Mouse (Mus musculus): ENCODE data around the gene Gldc. TPM values are rescaled to one million over a fixed set of nuclear protein-coding genes. Genes with fewer than 3 reads are reported as not detected.

The Gldc gene
- polyA plus RNA-seq, 1 experiment from 2014 or later, result 5.0 TPM

DNA sequence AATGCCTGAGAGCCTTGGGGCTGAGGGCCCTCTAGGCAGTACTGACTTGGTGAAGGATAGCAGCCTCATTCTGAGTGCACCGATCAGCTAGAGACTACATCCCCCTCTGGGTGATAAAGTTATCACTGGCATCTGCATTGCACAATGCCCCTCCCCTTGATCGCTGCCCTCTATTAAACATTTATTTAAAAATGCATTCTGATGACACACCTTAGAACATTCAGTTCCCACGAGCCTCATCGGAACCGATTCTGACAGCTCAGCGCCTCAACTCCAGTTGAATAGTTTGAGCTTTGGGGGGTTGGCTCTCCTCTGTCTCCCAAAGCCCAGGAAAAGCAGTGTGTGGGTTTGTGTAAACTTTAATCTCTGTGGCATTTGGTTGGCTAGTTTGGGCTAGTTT lies 4.9 kb downstream of the Gldc start:
- Histone ChIP-seq H3K9ac (ENCODE audit: low read depth, low read length) (no peak overlapping the region), H3K4me1 (ENCODE audit: control insufficient read depth, insufficient read depth, low read length) (no peaks in the 10 kb centered on the region), H3K9me3 (replicated peaks; ENCODE audit: control insufficient read depth, low read length) (no peaks in the 10 kb centered on the region), H3K27ac (ENCODE audit: low read depth, low read length) (no peak overlapping the region), H3K4me3 (ENCODE audit: low read depth, low read length) (no peak overlapping the region), H3K27me3 (ENCODE audit: control insufficient read depth, insufficient read depth, low read length) (peaks cover 8% of the 10 kb centered on the region; the same call in 1 of the 2 replicates), H3K4me2 (no peak overlapping the region), H3K36me3 (ENCODE audit: control insufficient read depth, insufficient read depth, low read length) (no peaks in the 10 kb centered on the region)
- WGBS (ENCODE audit: insufficient replicate concordance), result 83% methylated on average over 6 of the region's 6 CpGs
- no peak for ATAC-seq (replicated peaks; ENCODE audit: insufficient number of reproducible peaks, low FRiP score, low TSS enrichment)

DNA sequence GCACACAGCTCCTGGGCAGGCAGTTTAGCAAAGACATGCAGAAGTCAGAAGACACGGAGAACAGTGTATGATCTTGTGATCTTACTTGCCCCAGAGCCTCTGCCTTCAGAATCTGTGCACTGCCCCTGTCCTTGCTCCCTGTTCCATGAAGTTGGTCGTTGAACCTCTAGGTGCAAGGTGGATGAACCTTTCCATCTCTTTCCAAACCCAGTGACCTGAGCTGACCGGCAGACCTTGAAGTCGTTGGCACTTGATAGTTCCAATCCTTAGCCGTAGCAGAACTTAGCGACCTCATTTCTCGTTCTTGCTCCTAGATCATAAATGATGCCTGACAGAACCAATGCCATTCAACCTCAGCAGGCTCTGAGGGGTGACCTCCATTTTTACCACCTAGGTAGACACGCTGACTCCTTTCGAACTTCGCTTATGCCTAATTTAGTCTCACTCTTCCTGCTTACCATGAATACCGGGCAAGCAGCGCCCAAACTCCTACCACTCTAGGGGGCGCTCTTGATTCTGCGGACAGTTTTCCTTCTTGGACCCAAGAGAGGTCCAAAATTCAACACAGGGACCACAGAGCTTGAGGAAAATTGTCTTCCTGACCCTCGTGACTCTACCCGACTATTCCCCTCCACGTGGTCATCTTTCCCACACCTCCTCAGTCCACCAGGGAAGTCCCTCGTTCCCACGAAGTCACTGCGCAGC lies 8.3 kb downstream of the Gldc start:
- Histone ChIP-seq H3K36me3 (ENCODE audit: control insufficient read depth, insufficient read depth, low read length) (no peaks in the 10 kb centered on the region), H3K27me3 (ENCODE audit: control insufficient read depth, insufficient read depth, low read length) (no peaks in the 10 kb centered on the region), H3K9me3 (replicated peaks; ENCODE audit: control insufficient read depth, low read length) (no peaks in the 10 kb centered on the region), H3K9ac (ENCODE audit: low read depth, low read length) (no peak overlapping the region), H3K27ac (ENCODE audit: low read depth, low read length) (no peak overlapping the region), H3K4me3 (ENCODE audit: low read depth, low read length) (no peak overlapping the region), H3K4me2 (no peak overlapping the region), H3K4me1 (ENCODE audit: control insufficient read depth, insufficient read depth, low read length) (no peaks in the 10 kb centered on the region)
- ATAC-seq (replicated peaks; ENCODE audit: insufficient number of reproducible peaks, low FRiP score, low TSS enrichment), result no peak
- WGBS (ENCODE audit: insufficient replicate concordance), result 85% methylated on average over 20 of the region's 20 CpGs

GRCm38 (mm10) chr19:30164228-30164627 lies 11.0 kb downstream of the Gldc start:
- H3K27ac ChIP-seq (ENCODE audit: low read depth, low read length), result no peak overlapping the region
- no peak overlapping the region for H3K4me3 ChIP-seq (ENCODE audit: low read depth, low read length)
- no peaks in the 10 kb centered on the region for H3K27me3 ChIP-seq (ENCODE audit: control insufficient read depth, insufficient read depth, low read length)
- H3K4me1 ChIP-seq (ENCODE audit: control insufficient read depth, insufficient read depth, low read length), result no peaks in the 10 kb centered on the region
- H3K4me2 ChIP-seq, result no peak overlapping the region
- H3K36me3 ChIP-seq (ENCODE audit: control insufficient read depth, insufficient read depth, low read length), result no peaks in the 10 kb centered on the region
- H3K9ac ChIP-seq (ENCODE audit: low read depth, low read length), result no peak overlapping the region
- no peaks in the 10 kb centered on the region for H3K9me3 ChIP-seq (replicated peaks; ENCODE audit: control insufficient read depth, low read length)
- no peak for ATAC-seq (replicated peaks; ENCODE audit: insufficient number of reproducible peaks, low FRiP score, low TSS enrichment)
- WGBS (ENCODE audit: insufficient replicate concordance), result 84% methylated on average over 2 of the region's 2 CpGs

- 81% methylated on average over 5 of the region's 5 CpGs for WGBS (ENCODE audit: insufficient replicate concordance)
- no peak overlapping the region for H3K4me3 ChIP-seq (ENCODE audit: low read depth, low read length)
- no peak for ATAC-seq (replicated peaks; ENCODE audit: insufficient number of reproducible peaks, low FRiP score, low TSS enrichment)
Measured at GRCm38 (mm10) chr19:30162808-30163207, 12.4 kb downstream of the Gldc start.

DNA sequence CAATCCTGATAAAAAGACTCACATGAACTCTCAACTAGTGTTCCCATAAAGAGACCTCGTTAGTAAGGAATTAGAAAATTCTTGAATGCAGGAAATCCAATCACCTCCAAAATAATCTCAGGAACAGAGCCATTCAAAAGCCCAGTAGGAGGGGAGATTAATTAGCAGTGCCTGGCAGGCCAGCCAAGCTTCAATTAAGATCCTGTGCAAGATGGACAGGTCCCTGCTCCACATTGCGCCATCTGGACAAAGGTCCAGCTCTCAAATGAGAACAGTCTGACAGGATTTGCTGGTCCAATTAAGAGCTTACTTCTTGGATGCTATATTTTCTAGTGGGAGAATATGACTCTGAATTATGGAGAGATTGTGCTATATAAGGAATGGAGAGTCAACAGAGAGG lies 15.2 kb downstream of the Gldc start:
- Histone ChIP-seq H3K4me3 (ENCODE audit: low read depth, low read length) (no peak overlapping the region), H3K4me2 (no peak overlapping the region)

More at GRCm38 (mm10) chr19:30162808-30163207, 12.4 kb downstream of the Gldc start:
- no peaks in the 10 kb centered on the region for H3K4me1 ChIP-seq (ENCODE audit: control insufficient read depth, insufficient read depth, low read length)
- no peaks in the 10 kb centered on the region for H3K9me3 ChIP-seq (replicated peaks; ENCODE audit: control insufficient read depth, low read length)
- no peak overlapping the region for H3K4me2 ChIP-seq
- H3K9ac ChIP-seq (ENCODE audit: low read depth, low read length), result no peak overlapping the region
- no peaks in the 10 kb centered on the region for H3K27me3 ChIP-seq (ENCODE audit: control insufficient read depth, insufficient read depth, low read length)
- no peak overlapping the region for H3K27ac ChIP-seq (ENCODE audit: low read depth, low read length)
- H3K36me3 ChIP-seq (ENCODE audit: control insufficient read depth, insufficient read depth, low read length), result no peaks in the 10 kb centered on the region

DNA sequence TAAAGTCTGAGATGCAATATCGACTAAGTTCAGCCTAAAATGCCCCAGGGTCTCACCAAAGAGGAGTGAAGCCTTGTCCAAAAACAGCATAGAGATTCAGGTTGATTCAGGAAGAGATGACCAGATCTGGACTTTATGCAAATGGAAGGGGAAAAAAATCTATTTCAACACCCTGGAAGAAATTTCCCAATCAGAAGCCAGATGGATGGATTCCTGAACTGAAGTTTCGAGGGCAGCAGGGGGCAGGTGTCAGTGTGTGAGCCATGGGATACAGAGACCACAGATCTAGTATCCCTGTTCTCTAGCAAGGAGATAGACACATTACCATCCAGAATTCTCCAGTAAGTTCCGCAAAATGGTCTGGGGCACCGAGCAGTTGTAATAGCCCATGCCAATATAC lies 17.0 kb downstream of the Gldc start:
- H3K4me1 ChIP-seq (ENCODE audit: control insufficient read depth, insufficient read depth, low read length), result no peaks in the 10 kb centered on the region
- H3K27me3 ChIP-seq (ENCODE audit: control insufficient read depth, insufficient read depth, low read length), result no peaks in the 10 kb centered on the region
- 83% methylated on average over 4 of the region's 4 CpGs for WGBS (ENCODE audit: insufficient replicate concordance)
- no peaks in the 10 kb centered on the region for H3K9me3 ChIP-seq (replicated peaks; ENCODE audit: control insufficient read depth, low read length)
- no peaks in the 10 kb centered on the region for H3K36me3 ChIP-seq (ENCODE audit: control insufficient read depth, insufficient read depth, low read length)
- no peak for ATAC-seq (replicated peaks; ENCODE audit: insufficient number of reproducible peaks, low FRiP score, low TSS enrichment)
- no peak overlapping the region for H3K27ac ChIP-seq (ENCODE audit: low read depth, low read length)
- no peak overlapping the region for H3K4me2 ChIP-seq
- no peak overlapping the region for H3K9ac ChIP-seq (ENCODE audit: low read depth, low read length)
- no peak overlapping the region for H3K4me3 ChIP-seq (ENCODE audit: low read depth, low read length)

More for the DNA sequence above, 15.2 kb downstream of the Gldc start:
- WGBS (ENCODE audit: insufficient replicate concordance), result 67% methylated on average over 2 of the region's 2 CpGs
- Histone ChIP-seq H3K27ac (ENCODE audit: low read depth, low read length) (no peak overlapping the region), H3K27me3 (ENCODE audit: control insufficient read depth, insufficient read depth, low read length) (no peaks in the 10 kb centered on the region), H3K36me3 (ENCODE audit: control insufficient read depth, insufficient read depth, low read length) (no peaks in the 10 kb centered on the region), H3K9ac (ENCODE audit: low read depth, low read length) (no peak overlapping the region), H3K9me3 (replicated peaks; ENCODE audit: control insufficient read depth, low read length) (no peaks in the 10 kb centered on the region), H3K4me1 (ENCODE audit: control insufficient read depth, insufficient read depth, low read length) (no peaks in the 10 kb centered on the region)
- no peak for ATAC-seq (replicated peaks; ENCODE audit: insufficient number of reproducible peaks, low FRiP score, low TSS enrichment)

DNA sequence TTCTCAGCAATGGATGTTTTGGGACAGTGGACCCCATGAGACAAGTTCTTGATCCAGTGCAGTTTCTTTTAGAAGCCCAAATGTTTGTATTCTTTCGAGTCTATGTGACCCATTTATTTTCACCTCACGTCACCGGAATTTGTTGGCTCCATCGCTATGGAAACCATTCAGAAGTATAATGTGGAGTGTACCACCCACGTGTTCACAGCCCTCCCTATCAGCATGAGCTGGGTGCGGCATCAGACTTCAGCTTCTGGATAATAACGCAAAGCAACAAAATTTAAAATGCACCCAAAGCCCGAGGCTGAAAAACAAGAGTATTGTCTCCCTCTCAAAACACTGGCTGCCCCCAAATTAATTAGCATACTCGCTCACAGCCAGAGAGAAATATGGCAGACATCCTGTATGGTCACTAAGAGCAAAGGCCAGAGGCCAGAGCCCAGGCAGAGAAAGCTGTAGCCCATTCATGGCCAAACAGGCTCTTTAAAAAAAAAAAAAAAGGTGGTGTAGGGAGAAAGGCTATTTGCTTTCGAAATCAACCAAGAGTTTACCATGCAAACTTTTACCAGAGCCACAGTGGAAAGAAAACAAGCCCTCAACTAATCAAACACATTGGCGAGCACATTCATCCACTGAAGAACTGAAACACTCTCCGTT lies 18.1 kb downstream of the Gldc start:
- Histone ChIP-seq H3K9ac (ENCODE audit: low read depth, low read length) (no peak overlapping the region), H3K4me1 (ENCODE audit: control insufficient read depth, insufficient read depth, low read length) (no peaks in the 10 kb centered on the region), H3K9me3 (replicated peaks; ENCODE audit: control insufficient read depth, low read length) (no peaks in the 10 kb centered on the region), H3K4me3 (ENCODE audit: low read depth, low read length) (no peak overlapping the region), H3K27ac (ENCODE audit: low read depth, low read length) (no peak overlapping the region), H3K27me3 (ENCODE audit: control insufficient read depth, insufficient read depth, low read length) (no peaks in the 10 kb centered on the region), H3K4me2 (no peak overlapping the region), H3K36me3 (ENCODE audit: control insufficient read depth, insufficient read depth, low read length) (no peaks in the 10 kb centered on the region)
- 77% methylated on average over 12 of the region's 12 CpGs for WGBS (ENCODE audit: insufficient replicate concordance)
- no peak for ATAC-seq (replicated peaks; ENCODE audit: insufficient number of reproducible peaks, low FRiP score, low TSS enrichment)

GRCm38 (mm10) chr19:30153729-30154128 lies 21.5 kb downstream of the Gldc start:
- WGBS (ENCODE audit: insufficient replicate concordance), result 68% methylated on average over 3 of the region's 3 CpGs
- no peaks in the 10 kb centered on the region for H3K36me3 ChIP-seq (ENCODE audit: control insufficient read depth, insufficient read depth, low read length)
- no peaks in the 10 kb centered on the region for H3K27me3 ChIP-seq (ENCODE audit: control insufficient read depth, insufficient read depth, low read length)
- no peaks in the 10 kb centered on the region for H3K9me3 ChIP-seq (replicated peaks; ENCODE audit: control insufficient read depth, low read length)
- 0 out of 2 replicates have a peak, but pooled peaks cover 3% of the 10 kb centered on the region for H3K4me1 ChIP-seq (ENCODE audit: control insufficient read depth, insufficient read depth, low read length)
- H3K27ac ChIP-seq (ENCODE audit: low read depth, low read length), result no peak overlapping the region
- no peak overlapping the region for H3K4me2 ChIP-seq
- H3K9ac ChIP-seq (ENCODE audit: low read depth, low read length), result no peak overlapping the region
- no peak overlapping the region for H3K4me3 ChIP-seq (ENCODE audit: low read depth, low read length)
- ATAC-seq (replicated peaks; ENCODE audit: insufficient number of reproducible peaks, low FRiP score, low TSS enrichment), result no peak

DNA sequence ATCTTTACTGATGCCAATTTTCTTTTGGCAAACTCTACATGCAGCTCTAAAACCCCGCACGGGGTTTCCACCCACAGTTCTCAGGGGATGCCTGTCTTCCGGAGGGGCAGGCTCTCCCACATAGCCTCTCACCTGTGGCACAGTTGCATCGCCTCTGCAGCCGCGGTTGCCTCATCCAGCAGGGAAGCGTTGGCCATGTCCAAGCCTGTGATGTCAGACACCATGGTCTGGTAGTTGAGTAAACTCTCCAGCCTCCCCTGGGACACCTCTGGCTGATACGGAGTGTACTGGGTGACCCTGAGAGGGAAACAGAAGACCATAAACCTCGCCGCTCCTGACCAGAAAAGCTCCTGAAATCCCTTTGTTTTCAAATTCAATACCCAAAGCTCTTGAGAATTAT lies 23.9 kb downstream of the Gldc start:
- H3K4me3 ChIP-seq (ENCODE audit: low read depth, low read length), result no peak overlapping the region
- ATAC-seq (replicated peaks; ENCODE audit: insufficient number of reproducible peaks, low FRiP score, low TSS enrichment), result no peak
- no peak overlapping the region for H3K4me2 ChIP-seq
- no peak overlapping the region for H3K27ac ChIP-seq (ENCODE audit: low read depth, low read length)
- no peaks in the 10 kb centered on the region for H3K36me3 ChIP-seq (ENCODE audit: control insufficient read depth, insufficient read depth, low read length)
- H3K27me3 ChIP-seq (ENCODE audit: control insufficient read depth, insufficient read depth, low read length), result no peaks in the 10 kb centered on the region
- 0 out of 2 replicates have a peak, but pooled peaks cover 3% of the 10 kb centered on the region for H3K4me1 ChIP-seq (ENCODE audit: control insufficient read depth, insufficient read depth, low read length)
- H3K9me3 ChIP-seq (replicated peaks; ENCODE audit: control insufficient read depth, low read length), result no peaks in the 10 kb centered on the region
- WGBS (ENCODE audit: insufficient replicate concordance), result 86% methylated on average over 10 of the region's 10 CpGs
- no peak overlapping the region for H3K9ac ChIP-seq (ENCODE audit: low read depth, low read length)
